Mouse (Mus musculus) embryo, embryonic 10 days (tissue): ENCODE measurements at regions not wholly inside any gene's neighbourhood (a gene's known extent, or its start where the extent isn't known, plus 50 kb on each side); places are given as distances from the start of the nearest gene placed in this dataset.

Source experiments
- DNase-seq: peaks from one replicate; pipeline ENCODE4 v3.0.0-alpha.2; 2015; ENCODE audit warnings: low spot score

DNA sequence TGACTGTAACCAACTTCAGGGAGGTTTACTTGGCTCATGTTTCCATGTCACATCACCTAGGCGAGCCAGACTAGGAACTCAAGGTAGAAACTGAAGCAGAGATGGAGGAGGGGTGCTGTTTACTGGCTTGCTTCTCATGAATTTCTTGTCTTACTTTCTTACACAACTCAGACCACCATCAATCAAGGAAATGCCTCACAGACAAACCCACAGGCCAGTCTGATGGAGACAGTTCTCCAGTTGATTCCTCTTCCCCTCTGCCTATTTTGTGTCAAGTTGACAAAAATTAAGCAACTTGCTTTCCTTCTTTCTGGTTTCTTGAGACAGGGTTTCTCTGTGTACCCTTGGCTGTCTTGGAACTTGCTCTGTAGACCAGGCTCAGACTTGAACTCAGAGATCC, 83.8 kb upstream of the Phip start:
- no peak for DNase-seq

DNA sequence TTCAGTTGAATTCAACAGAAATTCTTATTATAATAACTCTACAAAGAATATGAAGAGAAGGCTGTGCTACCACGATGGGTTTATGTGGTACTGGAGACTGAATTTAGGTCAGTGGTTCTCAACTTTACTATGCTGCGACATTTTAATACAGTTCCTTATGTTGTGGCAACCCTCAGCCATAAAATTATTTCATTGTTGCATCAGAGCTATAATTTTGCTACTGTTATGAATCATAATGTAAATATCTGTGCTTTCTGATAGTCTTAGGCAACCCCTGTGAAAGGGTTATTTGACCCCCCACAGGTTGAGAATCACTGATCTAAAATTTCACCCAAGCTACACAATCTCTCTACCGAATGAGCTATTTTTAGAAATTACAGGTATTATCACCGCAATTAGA, 80.9 kb upstream of the Phip start:
- no peak for DNase-seq

DNA sequence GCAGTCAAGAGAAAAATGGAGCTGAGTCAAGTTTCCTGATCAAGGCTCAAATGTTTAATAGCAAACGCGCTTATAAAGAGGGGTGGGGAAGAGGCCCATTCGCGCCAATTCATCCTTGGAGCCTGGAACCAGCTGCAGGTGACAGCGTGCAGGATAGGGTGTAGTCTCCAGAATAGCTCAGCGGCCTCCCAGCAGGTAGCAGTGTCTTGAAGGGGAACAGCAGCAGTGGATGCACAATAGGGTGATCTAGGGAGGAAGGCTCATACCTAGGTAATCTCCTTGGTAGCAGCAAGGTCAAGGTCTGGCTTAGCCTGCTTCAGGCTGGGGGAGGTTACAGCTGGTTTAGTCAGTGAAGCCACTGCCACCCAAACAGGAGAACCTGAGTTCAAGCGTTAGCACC, 76.3 kb upstream of the Phip start:
- no peak for DNase-seq

DNA sequence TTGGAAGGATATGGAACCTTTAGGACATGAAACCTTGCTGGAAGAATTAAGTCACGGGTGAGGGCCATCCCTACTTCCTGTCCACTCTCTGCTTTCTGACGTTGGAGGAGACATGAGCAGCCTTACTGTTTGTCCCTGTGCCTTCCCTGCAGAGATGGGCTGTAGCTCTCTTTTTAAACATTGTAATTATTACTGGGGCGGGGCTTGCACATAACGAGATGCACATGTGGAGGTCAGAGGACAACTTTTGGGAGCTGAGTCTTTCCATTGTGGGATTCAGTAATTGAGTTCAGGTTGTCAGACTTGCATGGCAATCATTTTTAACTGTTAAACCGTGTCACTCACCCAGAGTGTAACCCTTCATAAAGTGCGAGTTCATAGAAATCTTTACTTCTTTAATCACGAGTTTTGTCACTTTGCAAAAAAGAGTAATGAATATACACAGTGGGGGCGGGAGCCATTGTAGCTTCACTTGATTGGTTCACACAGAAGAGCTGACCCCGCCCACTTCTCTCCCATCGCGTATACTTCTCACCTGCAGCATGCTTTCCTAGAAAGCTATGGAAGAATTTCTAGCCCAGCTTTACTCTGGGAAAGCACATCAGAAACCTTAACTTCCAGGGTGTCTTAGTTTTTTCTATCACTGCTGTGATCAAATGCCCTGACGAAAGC, 72.4 kb upstream of the Phip start:
- peak; percentile 63 for DNase-seq

DNA sequence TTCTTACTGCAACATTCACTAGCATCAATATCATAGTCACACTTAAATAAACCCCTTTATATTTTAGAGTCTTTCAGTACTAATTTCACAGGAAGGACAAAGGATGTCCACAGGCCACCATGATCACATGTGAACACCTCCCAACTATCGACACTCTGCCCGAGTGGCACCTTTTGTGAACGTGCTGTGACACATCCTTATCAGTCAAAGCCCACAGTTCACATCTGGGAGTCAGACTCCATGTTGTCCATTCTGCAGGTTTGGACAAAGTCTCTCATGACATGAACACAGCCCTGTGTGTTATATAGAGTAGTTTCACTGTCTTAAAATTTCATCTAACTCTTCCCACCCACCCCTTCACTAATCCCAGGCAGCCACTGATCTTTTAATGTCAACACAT, 70.7 kb upstream of the Phip start:
- DNase-seq: no peak

DNA sequence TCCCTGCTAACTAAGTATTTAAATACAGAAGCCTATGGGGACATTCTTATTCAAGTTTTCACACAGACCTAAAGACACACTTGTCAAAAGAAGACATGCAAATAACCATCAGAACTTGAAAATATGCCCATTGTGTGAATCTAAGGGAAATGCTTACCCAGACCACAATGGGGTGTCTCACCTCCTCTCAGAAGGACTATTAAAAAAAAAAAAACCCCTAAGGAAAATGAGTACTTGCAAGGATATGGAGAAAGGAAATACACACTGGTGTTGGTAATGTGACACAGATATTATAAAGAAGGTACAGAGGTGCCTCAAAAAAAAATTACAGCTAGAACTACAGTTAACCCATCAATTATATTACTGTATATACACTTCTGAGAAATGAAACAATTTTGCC, 68.5 kb upstream of the Phip start:
- DNase-seq: no peak

DNA sequence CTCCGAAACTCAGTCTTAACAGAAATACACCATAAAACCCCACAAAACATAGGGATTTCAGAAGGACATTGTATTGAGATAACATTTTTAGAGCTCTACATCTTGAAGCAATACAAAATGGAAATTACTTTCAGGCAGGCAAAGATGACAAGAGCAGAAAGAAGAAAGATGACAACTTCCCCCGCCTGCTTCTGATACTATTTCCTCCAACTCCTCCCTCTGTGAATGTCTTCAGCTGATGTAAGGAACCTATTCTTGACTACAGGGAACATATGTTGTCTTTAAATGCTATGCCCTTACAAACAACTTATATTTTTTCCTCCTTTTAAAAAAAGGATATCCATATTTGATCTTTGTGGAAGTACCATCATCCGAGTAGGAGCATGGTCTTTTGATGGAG, 66.0 kb upstream of the Phip start:
- DNase-seq: no peak

DNA sequence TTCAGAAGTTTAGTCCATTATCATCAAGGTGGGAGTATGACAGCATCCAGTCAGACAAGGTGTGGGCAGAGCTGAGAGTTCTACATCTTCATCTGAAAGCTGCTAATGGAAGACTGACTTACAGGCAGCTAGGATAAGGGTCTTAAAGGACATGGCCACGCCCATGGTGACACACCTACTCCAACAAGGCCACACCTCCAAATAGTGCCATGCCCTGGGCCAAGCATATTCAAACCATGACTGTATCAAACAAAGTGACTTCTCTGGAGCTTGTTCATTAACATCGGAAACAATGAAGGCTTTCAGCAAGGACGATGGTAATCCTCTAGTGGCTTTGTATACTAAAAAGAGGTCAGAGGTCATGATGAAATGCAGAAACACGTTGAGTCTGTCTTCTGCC, 65.4 kb upstream of the Phip start:
- no peak for DNase-seq

DNA sequence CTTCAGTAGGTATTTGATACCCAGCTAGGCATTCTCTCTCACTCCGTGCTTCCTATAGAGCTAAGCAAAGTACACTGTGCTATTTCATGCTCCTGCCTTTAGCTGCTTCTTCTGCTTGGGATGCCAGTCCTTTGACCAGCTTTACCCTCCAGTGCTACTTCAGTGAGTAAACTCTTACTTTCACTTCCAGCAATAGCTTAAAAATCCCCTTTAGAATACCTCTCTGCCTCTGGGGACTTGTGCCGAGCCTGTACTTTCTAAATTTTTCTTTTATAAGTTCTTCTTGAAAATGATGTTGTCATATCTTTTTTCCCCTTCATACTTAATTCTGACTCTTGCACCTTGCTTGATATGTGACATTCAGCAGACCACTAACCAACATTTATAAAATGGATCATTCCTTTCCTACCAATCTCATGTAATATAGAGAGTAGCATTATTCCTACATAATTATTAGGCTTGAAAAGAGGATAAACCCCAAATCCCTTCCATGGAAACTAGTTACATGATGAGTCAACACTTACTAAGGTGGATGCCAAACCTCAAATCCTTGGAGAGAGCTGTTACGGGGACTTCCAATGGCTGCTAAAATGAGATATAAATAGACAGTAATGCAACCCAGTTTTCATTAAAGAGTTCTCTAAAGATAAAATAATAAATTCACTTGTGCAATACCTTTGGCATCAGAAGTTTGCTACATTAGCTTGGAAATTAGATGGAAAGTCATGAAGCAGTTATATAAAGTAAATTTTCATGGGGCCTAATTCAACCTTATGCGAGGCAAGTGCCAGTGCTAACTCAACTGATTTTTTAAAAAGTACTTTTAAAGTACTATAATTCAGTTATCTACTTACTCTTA, 62.2 kb upstream of the Phip start:
- DNase-seq: no peak
